Mouse (Mus musculus) adrenal gland, postnatal 36 days (tissue): ENCODE measurements around the gene Entpd2. TPM values are rescaled to one million over a fixed set of nuclear protein-coding genes. Genes with fewer than 3 reads are reported as not detected.

Source experiments
- DNase-seq, 2 experiments: peaks; one replicate each; pipeline ENCODE4 v3.0.0; 2021; ENCODE audit warnings: mixed read lengths in 1 of 2
- microRNA-seq: library from miRNA; unstranded; fragments of <30 nt; microRNA quantifications from one replicate; pipeline ENCODE4 v1.2.0, GENCODE M21; 2021
- total RNA-seq, 2 experiments: library from RNA; stranded (reverse); gene quantifications; 2 replicates each; pipeline ENCODE4 v1.2.3; 2021

The Entpd2 gene
- total RNA-seq, 2 experiments from 2014 or later: 5.0 to 7.8 TPM

- DNase-seq: no peak
Observed at GRCm38 (mm10) chr2:25429435-25430180, 33.9 kb downstream of the Entpd2 start.

- DNase-seq: no peak
Observed at GRCm38 (mm10) chr2:25430395-25431233, 34.9 kb downstream of the Entpd2 start.

GRCm38 (mm10) chr2:25431308-25431855 is 35.7 kb downstream of the Entpd2 start:
- no peak for DNase-seq

- DNase-seq: no peak
Observed at GRCm38 (mm10) chr2:25432326-25433098, 36.8 kb downstream of the Entpd2 start.

GRCm38 (mm10) chr2:25433101-25433500 is 37.4 kb downstream of the Entpd2 start:
- DNase-seq: no peak

- no peak for DNase-seq
Observed at GRCm38 (mm10) chr2:25434292-25434691, 38.6 kb downstream of the Entpd2 start.

GRCm38 (mm10) chr2:25436286-25436820 is 40.7 kb downstream of the Entpd2 start:
- no peak for DNase-seq

GRCm38 (mm10) chr2:25441067-25441466 is 45.4 kb downstream of the Entpd2 start:
- DNase-seq: no peak

GRCm38 (mm10) chr2:25442682-25443081 is 47.0 kb downstream of the Entpd2 start:
- DNase-seq: no peak

Small RNAs within 50 kb of the gene (microRNA-seq; reads per million reads assigned to microRNA genes)
- gene Mir3087: not detected

Other genes starting within 250 kb of the Entpd2 start
- 1 to 10 TPM; 2.1 to 2.3 TPM for gene Nrarp, start 215.1 kb upstream of the Entpd2 start, total RNA-seq
- 10 to 100 TPM; 14.0 to 24.8 TPM for gene Tor4a, start 199.0 kb upstream of the Entpd2 start, total RNA-seq
- gene Nelfb, start 184.4 kb upstream of the Entpd2 start, total RNA-seq: 10 to 100 TPM; 54.8 to 57.2 TPM
- gene Stpg3, start 181.2 kb upstream of the Entpd2 start, total RNA-seq: not detected
- not detected for gene Fam166a, start 177.1 kb upstream of the Entpd2 start, total RNA-seq
- 100 to 1,000 TPM; 291 to 296 TPM for gene Tubb4b, start 171.2 kb upstream of the Entpd2 start, total RNA-seq
- gene Slc34a3, start 161.5 kb upstream of the Entpd2 start, total RNA-seq: not detected
- gene Rnf224, start 159.1 kb upstream of the Entpd2 start, total RNA-seq: not detected
- 1 to 10 TPM; 5.8 TPM for gene Rnf208, start 153.6 kb upstream of the Entpd2 start, total RNA-seq
- not detected for gene Cysrt1, start 153.4 kb upstream of the Entpd2 start, total RNA-seq
- gene AL732309.1, start 149.0 kb upstream of the Entpd2 start, total RNA-seq: 1 to 10 TPM; 4.1 to 4.8 TPM
- 10 to 100 TPM; 22.6 to 38.8 TPM for gene Tmem203, start 140.4 kb upstream of the Entpd2 start, total RNA-seq
- 1 to 10 TPM; 8.7 to 9.2 TPM for gene Tprn, start 133.3 kb upstream of the Entpd2 start, total RNA-seq
- gene Ssna1, start 123.4 kb upstream of the Entpd2 start, total RNA-seq: 10 to 100 TPM; 43.8 to 45.1 TPM
- 10 to 100 TPM; 76.5 to 81.3 TPM for gene Anapc2, start 123.4 kb upstream of the Entpd2 start, total RNA-seq
- gene Tmem210, start 107.7 kb upstream of the Entpd2 start, total RNA-seq: not detected
- gene Lrrc26, start 106.0 kb upstream of the Entpd2 start, total RNA-seq: not detected
- 1 to 10 TPM; 6.3 to 7.6 TPM for gene Grin1, start 76.7 kb upstream of the Entpd2 start, total RNA-seq
- 10 to 100 TPM; 53.1 to 59.2 TPM for gene Man1b1, start 63.5 kb upstream of the Entpd2 start, total RNA-seq
- gene Dpp7, start 39.5 kb upstream of the Entpd2 start, total RNA-seq: 10 to 100 TPM; 29.9 to 31.8 TPM
- 10 to 100 TPM; 20.0 to 23.1 TPM for gene Uap1l1, start 30.2 kb upstream of the Entpd2 start, total RNA-seq
- gene Sapcd2, start 23.6 kb upstream of the Entpd2 start, total RNA-seq: under 1 TPM; 0.43 to 0.95 TPM
- 100 to 1,000 TPM; 117 to 140 TPM for gene Npdc1, start 3.5 kb downstream of the Entpd2 start, total RNA-seq
- gene Fut7, start 27.4 kb downstream of the Entpd2 start, total RNA-seq: not detected
- 10 to 100 TPM; 29.7 to 36.4 TPM for gene Abca2, start 32.8 kb downstream of the Entpd2 start, total RNA-seq
- gene Clic3, start 61.0 kb downstream of the Entpd2 start, total RNA-seq: not detected
- gene Paxx, start 65.2 kb downstream of the Entpd2 start, total RNA-seq: 10 to 100 TPM; 32.3 to 34.2 TPM
- gene Ptgds, start 74.2 kb downstream of the Entpd2 start, total RNA-seq: 1 to 10 TPM; 1.1 to 2.0 TPM
- not detected for gene Lcn12, start 98.0 kb downstream of the Entpd2 start, total RNA-seq
- 10 to 100 TPM; 87.0 to 89.8 TPM for gene Fbxw5, start 104.9 kb downstream of the Entpd2 start, total RNA-seq
- 1 to 10 TPM; 1.7 TPM for gene C8g, start 105.8 kb downstream of the Entpd2 start, total RNA-seq
- 10 to 100 TPM; 22.3 to 26.2 TPM for gene Traf2, start 151.1 kb downstream of the Entpd2 start, total RNA-seq
- gene Edf1, start 162.0 kb downstream of the Entpd2 start, total RNA-seq: 100 to 1,000 TPM; 276 to 288 TPM
- 1 to 10 TPM; 1.5 to 3.1 TPM for gene Mamdc4, start 179.0 kb downstream of the Entpd2 start, total RNA-seq
- gene Phpt1, start 179.3 kb downstream of the Entpd2 start, total RNA-seq: 10 to 100 TPM; 54.3 to 64.6 TPM
- gene Ajm1, start 185.9 kb downstream of the Entpd2 start, total RNA-seq: 1 to 10 TPM in 1 of 2 experiments, under 1 TPM in 1; 0.73 to 1.3 TPM
- gene Rabl6, start 212.6 kb downstream of the Entpd2 start, total RNA-seq: 10 to 100 TPM; 85.4 to 97.5 TPM
- gene Ccdc183, start 221.8 kb downstream of the Entpd2 start, total RNA-seq: not detected
- gene Tmem141, start 226.1 kb downstream of the Entpd2 start, total RNA-seq: 10 to 100 TPM; 22.1 to 38.9 TPM
- 10 to 100 TPM in 1 of 2 experiments, 1 to 10 TPM in 1; 4.5 to 14.3 TPM for gene Fcna, start 232.2 kb downstream of the Entpd2 start, total RNA-seq